Mouse (Mus musculus) embryonic fibroblast, embryonic 13.5 days (primary cell): ENCODE measurements at regions not wholly inside any gene's neighbourhood (a gene's known extent, or its start where the extent isn't known, plus 50 kb on each side); places are given as distances from the start of the nearest gene placed in this dataset.

Source experiments
- H3K27ac ChIP-seq: 2 replicates; pipeline ENCODE4 v1.5.1; 2012; ENCODE audit warnings: low read length, control low read depth, inconsistent platforms; ENCODE audit not compliant: insufficient read depth
- H3K4me1 ChIP-seq: 2 replicates; pipeline ENCODE4 v1.6.1; 2011; ENCODE audit warnings: low read length; ENCODE audit not compliant: control insufficient read depth, insufficient read depth
- H3K4me3 ChIP-seq: 2 replicates; pipeline ENCODE4 v1.5.1; 2011; ENCODE audit warnings: mild to moderate bottlenecking, control low read depth, low read length; ENCODE audit not compliant: insufficient read depth
- CTCF ChIP-seq: IDR thresholded peaks from 2 replicates; pipeline ENCODE4 v1.5.1; 2011; ENCODE audit warnings: mild to moderate bottlenecking, control low read depth, low read length, moderate library complexity, borderline replicate concordance; ENCODE audit not compliant: insufficient read depth
- POLR2A ChIP-seq: IDR thresholded peaks from 2 replicates; pipeline ENCODE4 v1.6.1; 2011; ENCODE audit warnings: low read depth, mild to moderate bottlenecking, control low read depth, low read length, moderate library complexity

- Histone ChIP-seq H3K4me3 (no peak overlapping the region), H3K27ac (no peak overlapping the region), H3K4me1 (no peaks in the 10 kb centered on the region)
- TF ChIP-seq POLR2A = no peak
- no peak for TF ChIP-seq CTCF
These were observed 51.0 kb upstream of the Tmem252 start for GRCm38 (mm10) chr19:24622776-24623175.

- no peaks in the 10 kb centered on the region for H3K4me1 ChIP-seq
- no peak overlapping the region for H3K27ac ChIP-seq
- H3K4me3 ChIP-seq = no peak overlapping the region
- TF ChIP-seq CTCF = no peak
- no peak for TF ChIP-seq POLR2A
These were observed 51.5 kb upstream of the Tmem252 start for GRCm38 (mm10) chr19:24622309-24622708.

DNA sequence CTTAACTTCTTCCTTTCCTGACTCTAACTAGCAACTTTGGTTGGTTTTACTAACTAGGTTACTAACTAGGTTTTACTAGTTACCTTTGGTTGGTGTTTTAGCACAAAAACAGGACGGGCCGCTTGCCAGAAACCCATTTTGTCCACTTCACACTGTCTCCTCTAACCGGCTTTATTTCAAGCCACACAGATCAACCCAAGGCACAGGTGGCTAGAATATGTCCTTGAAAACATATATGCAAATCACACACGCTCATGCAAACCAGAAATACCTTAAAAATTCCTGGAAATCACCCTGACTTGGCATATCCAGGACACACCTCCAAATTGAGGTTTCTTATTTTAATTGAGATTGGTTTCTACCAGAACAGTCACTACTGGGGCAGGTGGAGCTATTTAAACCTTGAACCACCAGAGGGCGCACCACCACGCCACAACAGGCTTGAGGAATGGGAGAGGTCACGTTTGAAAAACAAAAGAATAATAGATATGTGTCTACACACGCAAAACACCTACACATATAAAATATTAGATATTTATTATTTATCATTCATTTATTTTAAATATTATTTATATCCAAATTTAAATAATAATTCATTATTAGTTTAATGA is 52.1 kb upstream of the Tmem252 start:
- no peak overlapping the region for H3K27ac ChIP-seq
- H3K4me3 ChIP-seq = no peak overlapping the region
- TF ChIP-seq POLR2A = no peak
- TF ChIP-seq CTCF = peak; percentile 75; the same call in 1 of the 2 replicates
- no peaks in the 10 kb centered on the region for H3K4me1 ChIP-seq

- no peak overlapping the region for H3K27ac ChIP-seq
- no peak overlapping the region for H3K4me3 ChIP-seq
- no peaks in the 10 kb centered on the region for H3K4me1 ChIP-seq
- TF ChIP-seq POLR2A (no peak), CTCF (no peak)
These were observed 58.0 kb upstream of the Tmem252 start for GRCm38 (mm10) chr19:24615762-24616310.

DNA sequence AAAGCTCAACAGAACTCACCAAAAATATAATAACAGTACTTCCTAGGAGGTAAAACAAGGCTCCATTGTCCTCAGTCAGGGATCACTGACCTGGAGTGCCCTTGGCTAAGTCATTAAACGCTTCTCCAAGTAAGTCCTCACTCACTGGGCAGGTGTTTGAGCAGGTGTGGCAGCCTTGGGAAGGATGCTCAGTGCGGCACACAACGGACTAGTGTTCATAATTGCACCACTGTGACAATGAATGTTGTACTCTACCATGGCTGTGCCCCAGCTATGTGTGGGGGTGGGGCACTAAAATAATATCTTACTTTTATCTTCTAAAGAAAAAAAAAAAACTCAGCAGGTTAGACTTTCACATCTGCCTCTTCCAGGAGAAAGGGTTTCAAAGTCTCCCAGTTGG is 52.2 kb upstream of the Pip5k1b start:
- no peak for TF ChIP-seq CTCF
- TF ChIP-seq POLR2A = no peak
- Histone ChIP-seq H3K27ac (no peak overlapping the region), H3K4me1 (no peaks in the 10 kb centered on the region), H3K4me3 (no peak overlapping the region)

- Histone ChIP-seq H3K27ac (no peak overlapping the region), H3K4me3 (no peak overlapping the region), H3K4me1 (no peaks in the 10 kb centered on the region)
- TF ChIP-seq POLR2A = no peak
- peak; percentile 25; the same call in 1 of the 2 replicates for TF ChIP-seq CTCF
These were observed 50.8 kb upstream of the Pip5k1b start for GRCm38 (mm10) chr19:24606390-24606976.
